Mouse (Mus musculus) heart, embryonic 14.5 days (tissue): ENCODE measurements at regions not wholly inside any gene's neighbourhood (a gene's known extent, or its start where the extent isn't known, plus 50 kb on each side); places are given as distances from the start of the nearest gene placed in this dataset.
"Not testable (repeated sequence)": the region's sequence is repeated elsewhere in the genome, so short reads cannot be mapped to it uniquely, and the experiment has no call there.

Experiments
- ATAC-seq: fragments of 200-750 bp; cut with Nextera tagmentation; 2 replicates; pipeline ENCODE4 v1.8.0; 2017; ENCODE audit warnings: low read depth, moderate TSS enrichment; ENCODE audit not compliant: insufficient number of reproducible peaks, insufficient read depth, low FRiP score
- H3K27ac ChIP-seq, 2 experiments: fragments of 200-500 bp in 1 of 2; fragments of 300-500 bp in 1 of 2; sonication (generic) in 1 of 2; replicated peaks in 1 of 2; 2 replicates each; pipeline ENCODE4 v1.5.1; 2012 to 2014; ENCODE audit warnings: low read depth in 2 of 2, low read length in 2 of 2, control low read depth in 1 of 2, mild to moderate bottlenecking in 1 of 2, mixed read lengths in 1 of 2; ENCODE audit not compliant: control insufficient read depth in 1 of 2, insufficient read depth in 1 of 2
- H3K27me3 ChIP-seq: fragments of 300-500 bp; sonication (generic); 2 replicates; pipeline ENCODE4 v1.6.1; 2014; ENCODE audit warnings: mild to moderate bottlenecking, low read length, control low read depth; ENCODE audit not compliant: control insufficient read depth, insufficient read depth
- H3K36me3 ChIP-seq: fragments of 300-500 bp; sonication (generic); 2 replicates; pipeline ENCODE4 v1.6.1; 2014; ENCODE audit warnings: mild to moderate bottlenecking, control low read depth, low read length, mixed read lengths; ENCODE audit not compliant: control insufficient read depth, insufficient read depth
- H3K4me1 ChIP-seq, 2 experiments: fragments of 200-500 bp in 1 of 2; fragments of 300-500 bp in 1 of 2; sonication (generic) in 1 of 2; 2 replicates each; pipeline ENCODE4 v1.6.1; 2012 to 2014; ENCODE audit warnings: low read length in 2 of 2, control low read depth in 1 of 2, mixed read lengths in 1 of 2; ENCODE audit not compliant: control insufficient read depth in 2 of 2, insufficient read depth in 2 of 2
- H3K4me2 ChIP-seq: fragments of 300-500 bp; sonication (generic); 2 replicates; pipeline ENCODE4 v1.6.1; 2014; ENCODE audit warnings: mild to moderate bottlenecking, low read length
- H3K4me3 ChIP-seq, 2 experiments: fragments of 200-500 bp in 1 of 2; fragments of 300-500 bp in 1 of 2; sonication (generic) in 1 of 2; 2 replicates each; pipeline ENCODE4 v1.5.1; 2012 to 2014; ENCODE audit warnings: low read length in 2 of 2, mild to moderate bottlenecking in 2 of 2, control low read depth in 1 of 2, low read depth in 1 of 2, moderate library complexity in 1 of 2; ENCODE audit not compliant: control insufficient read depth in 1 of 2, insufficient read depth in 1 of 2
- H3K9ac ChIP-seq: fragments of 300-500 bp; sonication (generic); 2 replicates; pipeline ENCODE4 v1.6.1; 2014; ENCODE audit warnings: mild to moderate bottlenecking, low read length
- H3K9me3 ChIP-seq: fragments of 300-500 bp; sonication (generic); 2 replicates; pipeline ENCODE4 v1.6.1; 2016; ENCODE audit warnings: low read length, control low read depth; ENCODE audit not compliant: control insufficient read depth
- WGBS: fragments of 180-500 bp; shearing (Covaris S2); extraction: QIAGEN DNeasy Blood & Tissue Kit; methylation state at CpG from one replicate; pipeline ENCODE4 v1.1.7; 2014; 5-methylcytosine and 5-hydroxymethylcytosine counted together

DNA sequence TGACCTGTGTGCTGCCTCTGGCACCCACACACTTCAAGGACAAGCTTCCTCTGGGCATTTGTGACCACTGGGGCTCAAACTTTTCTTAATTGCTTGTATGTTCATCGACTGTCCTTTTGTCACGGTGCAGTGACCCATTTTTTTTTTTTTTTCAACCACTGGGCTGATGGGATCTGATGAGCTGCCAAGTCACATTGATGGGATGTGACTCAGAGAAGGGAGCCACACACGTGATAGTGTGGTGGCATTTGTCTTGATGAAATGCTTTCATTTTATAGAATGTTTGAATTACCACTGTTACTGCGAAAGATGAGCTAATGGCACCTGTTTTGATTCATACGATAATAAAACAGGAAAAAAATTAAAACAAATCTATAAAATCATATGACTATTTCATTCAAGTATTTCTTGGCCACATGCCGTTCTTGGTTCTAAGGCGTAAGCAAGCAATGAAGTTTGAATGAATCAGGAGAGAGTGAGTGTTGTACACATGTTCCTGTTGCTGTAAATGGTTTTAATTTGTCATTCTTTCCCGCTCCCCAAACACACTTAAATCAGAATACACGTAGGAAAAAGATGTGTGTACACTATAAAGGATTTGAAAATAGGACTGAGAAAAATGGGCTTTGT lies 86.3 kb upstream of the Vav3 start:
- H3K4me2 ChIP-seq, result no peak overlapping the region
- no peaks in the 10 kb centered on the region for H3K9me3 ChIP-seq
- H3K36me3 ChIP-seq, result no peaks in the 10 kb centered on the region
- ATAC-seq, result no peak
- 71% methylated on average over 9 of the region's 9 CpGs for WGBS
- no peak overlapping the region for H3K9ac ChIP-seq
- peak overlapping the region in 1 of 2 experiments; percentile 41; a peak in 2 of 4 replicates for H3K27ac ChIP-seq
- H3K27me3 ChIP-seq, result no peaks in the 10 kb centered on the region
- peaks cover 28 to 49% of the 10 kb centered on the region in 2 experiments for H3K4me1 ChIP-seq
- no peak overlapping the region for H3K4me3 ChIP-seq

DNA sequence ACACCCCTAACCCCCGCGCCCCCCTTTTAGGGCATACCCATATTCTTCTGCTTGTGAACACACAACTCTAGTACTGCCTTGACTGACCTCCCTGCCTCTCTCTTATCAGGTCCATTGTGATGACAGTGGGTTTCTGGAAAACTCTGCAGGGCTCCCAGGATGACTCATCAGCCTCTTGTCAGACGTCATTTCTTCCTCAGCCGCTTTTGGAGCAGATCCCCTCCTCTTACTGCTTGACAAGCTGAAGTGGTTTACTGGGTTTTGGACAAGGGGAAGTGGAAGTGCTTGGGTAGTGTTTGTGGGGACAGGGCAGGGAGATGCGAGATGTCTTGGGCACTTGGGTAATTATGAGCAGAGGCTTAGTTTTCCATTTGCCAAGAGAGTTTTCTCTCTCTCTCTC lies 85.5 kb upstream of the Vav3 start:
- peak; percentile 65 for ATAC-seq
- no peaks in the 10 kb centered on the region for H3K27me3 ChIP-seq
- H3K9me3 ChIP-seq, result no peaks in the 10 kb centered on the region
- H3K36me3 ChIP-seq, result no peaks in the 10 kb centered on the region
- 15% methylated on average over 5 of the region's 5 CpGs for WGBS
- peak overlapping the region; percentile 41 to 60; a peak in 3 of 4 replicates for H3K27ac ChIP-seq
- peaks cover 28 to 49% of the 10 kb centered on the region in 2 experiments for H3K4me1 ChIP-seq
- no peak overlapping the region for H3K9ac ChIP-seq
- H3K4me3 ChIP-seq, result no peak overlapping the region
- H3K4me2 ChIP-seq, result 0 out of 2 replicates have a peak overlapping the region, but pooled peaks have one; percentile 7

DNA sequence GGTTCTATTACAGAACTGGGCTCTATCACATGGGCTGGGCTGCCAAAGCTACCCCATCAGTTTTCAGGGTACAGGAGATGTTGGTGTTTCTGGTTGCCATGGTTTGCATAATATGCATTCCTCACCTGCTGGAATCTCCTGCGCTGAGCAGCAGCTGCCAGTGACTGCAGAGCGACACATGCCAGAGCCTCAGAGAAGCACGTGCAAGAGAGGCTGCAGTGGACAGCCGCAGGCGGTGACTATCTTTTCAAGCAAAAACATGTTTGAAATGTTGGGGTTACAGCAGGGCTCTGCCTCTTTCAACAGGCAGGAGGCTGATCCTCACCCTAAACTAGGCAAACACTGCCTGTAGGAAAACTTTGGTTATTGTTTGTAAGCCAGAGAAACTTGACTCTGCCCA lies 83.7 kb upstream of the Vav3 start:
- Histone ChIP-seq H3K9ac (no peak overlapping the region), H3K9me3 (no peaks in the 10 kb centered on the region), H3K4me2 (no peak overlapping the region), H3K27ac (no peak overlapping the region), H3K36me3 (no peaks in the 10 kb centered on the region), H3K27me3 (no peaks in the 10 kb centered on the region), H3K4me3 (no peak overlapping the region), H3K4me1 (peaks cover 25 to 43% of the 10 kb centered on the region in 2 experiments)
- no peak for ATAC-seq
- WGBS, result 16% methylated on average over 5 of the region's 5 CpGs

DNA sequence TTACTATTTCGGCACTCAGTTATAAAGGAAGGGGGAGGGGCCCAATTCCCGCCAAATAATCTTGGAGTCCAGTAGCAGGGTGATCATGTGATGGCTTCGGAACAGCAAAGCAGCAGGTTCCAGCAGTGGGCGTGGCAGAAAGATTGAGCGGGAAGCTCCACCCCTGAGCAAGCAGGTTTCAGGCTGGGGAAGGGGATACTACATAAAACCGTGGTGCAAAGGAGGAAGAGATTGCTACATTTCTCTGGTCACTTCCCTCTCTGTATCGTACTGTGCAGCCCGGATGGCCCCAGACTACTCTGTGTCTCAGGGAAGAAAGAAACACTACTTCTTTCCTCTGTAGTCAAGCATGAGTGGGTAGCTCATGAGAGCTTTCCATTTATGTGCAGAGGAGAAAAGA lies 73.5 kb upstream of the Vav3 start:
- H3K4me2 ChIP-seq, H3K4me3 ChIP-seq, ATAC-seq, H3K4me1 ChIP-seq, H3K27me3 ChIP-seq, H3K9me3 ChIP-seq, H3K9ac ChIP-seq, H3K36me3 ChIP-seq, H3K27ac ChIP-seq: not testable (repeated sequence)
- WGBS, result 72% methylated on average over 7 of the region's 8 CpGs

DNA sequence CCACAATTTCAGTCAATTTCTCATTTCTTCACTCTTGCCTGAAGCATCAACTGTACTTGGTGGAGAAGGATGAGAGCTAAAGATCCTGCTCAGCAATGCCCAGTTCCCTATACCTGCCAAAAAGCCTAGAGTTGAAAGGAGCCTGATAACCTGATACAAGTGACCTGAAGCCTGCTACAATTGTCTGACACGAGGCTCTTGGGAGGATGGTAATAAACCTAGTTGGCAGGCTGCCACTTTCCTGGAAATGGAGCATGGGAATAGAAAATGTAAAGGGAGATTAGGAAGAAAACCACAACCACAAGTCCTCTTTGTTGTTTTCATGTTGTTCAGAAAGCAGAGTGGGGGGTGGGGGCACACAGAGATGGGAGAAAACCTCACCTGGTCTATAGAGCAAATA lies 69.7 kb upstream of the Vav3 start:
- no peaks in the 10 kb centered on the region for H3K27me3 ChIP-seq
- 0% methylated on average over 1 of the region's 1 CpGs for WGBS
- ATAC-seq, result no peak

DNA sequence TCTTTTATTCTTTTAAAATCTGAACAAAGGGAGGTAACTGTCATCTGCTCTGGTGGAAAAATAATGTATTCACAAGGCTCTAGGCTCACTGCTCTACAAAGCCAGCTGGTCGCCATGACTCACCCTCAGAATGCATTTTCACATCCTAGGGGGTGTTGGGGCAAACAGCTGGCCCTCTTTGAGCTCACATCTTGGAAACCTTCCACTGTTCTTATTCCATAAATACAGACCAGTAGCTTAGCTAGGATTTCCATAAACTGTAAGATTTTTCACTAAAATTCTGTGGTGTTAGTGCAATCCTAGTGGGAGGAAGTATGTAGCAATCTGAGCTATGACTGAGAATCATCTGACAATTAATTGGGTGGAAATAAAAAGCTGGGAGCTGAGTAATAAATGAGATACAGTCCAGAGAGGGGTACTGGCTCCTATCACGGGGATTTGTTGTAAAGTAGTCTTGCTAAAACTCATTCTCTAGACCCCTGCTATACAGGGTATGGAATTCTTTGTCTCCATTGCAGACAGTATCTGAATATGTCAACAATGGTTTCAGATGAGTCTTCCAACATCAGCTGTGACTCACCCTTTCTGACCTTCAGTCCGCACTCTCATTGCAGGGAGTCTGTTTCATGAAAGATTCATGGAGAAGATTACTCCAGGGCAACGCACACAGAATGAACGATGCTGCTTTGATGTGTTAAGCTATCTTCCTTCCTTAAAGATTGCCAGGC lies 67.2 kb upstream of the Vav3 start:
- 0 out of 4 replicates have a peak, but pooled peaks cover 2 to 4% of the 10 kb centered on the region in 2 experiments for H3K4me1 ChIP-seq
- no peak overlapping the region for H3K27ac ChIP-seq
- WGBS, result 53% methylated on average over 5 of the region's 5 CpGs
- no peak overlapping the region for H3K9ac ChIP-seq
- H3K27me3 ChIP-seq, result no peaks in the 10 kb centered on the region
- no peak overlapping the region for H3K4me2 ChIP-seq
- H3K36me3 ChIP-seq, result no peaks in the 10 kb centered on the region
- no peak overlapping the region for H3K4me3 ChIP-seq
- H3K9me3 ChIP-seq, result no peaks in the 10 kb centered on the region
- ATAC-seq, result no peak

More for the DNA sequence above, 69.7 kb upstream of the Vav3 start:
- Histone ChIP-seq H3K9me3 (no peaks in the 10 kb centered on the region), H3K36me3 (no peaks in the 10 kb centered on the region), H3K27ac (no peak overlapping the region), H3K4me3 (no peak overlapping the region), H3K4me1 (0 out of 4 replicates have a peak, but pooled peaks cover 2 to 4% of the 10 kb centered on the region in 2 experiments), H3K9ac (no peak overlapping the region), H3K4me2 (no peak overlapping the region)

DNA sequence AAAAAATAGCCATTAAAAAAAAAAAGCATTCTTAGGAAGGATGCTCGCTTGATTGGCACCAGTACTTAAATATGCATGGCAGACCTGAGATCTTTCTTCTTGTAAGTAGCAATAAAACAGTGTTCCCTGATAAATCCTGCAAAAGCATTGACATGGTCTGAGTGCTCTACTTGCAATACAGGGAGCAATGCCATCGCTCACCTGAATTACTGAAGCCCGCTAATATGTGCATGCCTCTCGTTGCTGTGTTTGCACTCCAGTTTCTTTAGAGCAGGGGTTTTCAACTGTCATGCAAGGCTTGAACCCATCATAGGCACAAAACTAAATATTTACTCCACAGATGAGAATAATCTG lies 66.7 kb upstream of the Vav3 start:
- H3K27ac ChIP-seq, result no peak overlapping the region
- 0 out of 4 replicates have a peak, but pooled peaks cover 2 to 4% of the 10 kb centered on the region in 2 experiments for H3K4me1 ChIP-seq
- no peaks in the 10 kb centered on the region for H3K36me3 ChIP-seq
- no peak overlapping the region for H3K4me3 ChIP-seq
- no peak overlapping the region for H3K4me2 ChIP-seq
- no peaks in the 10 kb centered on the region for H3K27me3 ChIP-seq
- H3K9ac ChIP-seq, result no peak overlapping the region
- 80% methylated on average over 4 of the region's 4 CpGs for WGBS
- no peak for ATAC-seq
- no peaks in the 10 kb centered on the region for H3K9me3 ChIP-seq
